Mouse (Mus musculus): ENCODE measurements around the gene Poglut1. TPM values are rescaled to one million over a fixed set of nuclear protein-coding genes. Genes with fewer than 3 reads are reported as not detected.

Poglut1 gene
- 52.6 and 56.4 TPM in 2 replicates for polyA plus RNA-seq (2015; fragmentation: Nextera tagmentation; extraction: Ambion mirVana)

DNA sequence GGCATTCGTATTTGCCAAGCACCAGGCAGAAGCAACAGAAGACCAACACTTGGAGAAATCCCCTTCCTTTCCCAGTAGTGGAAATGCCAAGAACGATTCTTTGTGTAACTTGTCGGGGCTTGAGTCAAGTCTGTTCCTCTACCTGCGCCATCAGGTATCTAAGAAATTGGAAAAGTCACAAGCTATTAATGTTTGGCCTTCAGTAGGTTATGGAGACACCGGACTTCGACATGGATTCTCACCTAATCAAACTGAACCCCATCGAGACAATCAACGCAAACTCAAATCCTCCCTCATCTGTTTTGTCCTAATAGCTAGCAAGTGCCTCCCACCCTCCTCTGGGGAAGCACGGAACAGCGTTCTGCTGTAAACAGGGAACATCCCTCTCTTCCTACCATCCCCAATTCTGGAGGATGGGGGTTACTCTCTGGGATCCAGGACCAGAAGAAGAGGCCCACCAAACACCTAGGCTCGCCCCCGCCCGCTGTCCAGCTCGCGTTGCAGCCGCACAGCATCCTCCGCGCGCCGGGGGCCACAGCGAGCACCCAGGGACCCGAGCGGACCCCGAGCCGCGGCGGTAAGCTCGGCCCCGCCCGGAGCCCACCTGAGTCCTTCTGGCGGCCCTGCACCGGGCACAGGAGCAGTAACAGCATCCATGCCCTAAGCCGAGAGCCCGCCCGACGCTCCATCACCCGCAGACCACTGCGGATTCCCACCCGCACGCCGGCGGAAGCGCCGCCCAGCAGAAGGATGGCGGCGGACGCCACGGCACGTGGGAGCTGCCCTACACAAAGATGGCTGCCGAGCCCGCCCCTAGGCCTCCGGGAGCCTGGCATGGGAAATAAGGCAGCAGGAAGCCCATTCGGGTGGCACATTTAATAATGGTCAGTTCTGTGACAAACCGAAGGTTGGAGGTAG is at the start of gene Poglut1:
Poglut1 (minus strand) TSS at position 780 of the 918 bp plus-strand sequence.
- 2% methylated on average over 53 of the region's 54 CpGs for WGBS
- Histone ChIP-seq H3K36me3 (replicated peaks) (peaks cover 7% of the 10 kb centered on the region; the same call in 1 of the 2 replicates), H3K27ac (peak within 1 kb of the TSS; percentile 86), H3K9ac (peak within 1 kb of the TSS; percentile 92), H3K9me3 (no peaks in the 10 kb centered on the region), H3K4me3 (peak within 1 kb of the TSS; percentile 76), H3K27me3 (replicated peaks) (peaks cover 8% of the 10 kb centered on the region; the same call in 1 of the 2 replicates), H3K4me1 (peaks cover 20% of the 10 kb centered on the region), H3K4me2 (peak within 1 kb of the TSS; percentile 66)
- ATAC-seq (replicated peaks), result peak; percentile 97

DNA sequence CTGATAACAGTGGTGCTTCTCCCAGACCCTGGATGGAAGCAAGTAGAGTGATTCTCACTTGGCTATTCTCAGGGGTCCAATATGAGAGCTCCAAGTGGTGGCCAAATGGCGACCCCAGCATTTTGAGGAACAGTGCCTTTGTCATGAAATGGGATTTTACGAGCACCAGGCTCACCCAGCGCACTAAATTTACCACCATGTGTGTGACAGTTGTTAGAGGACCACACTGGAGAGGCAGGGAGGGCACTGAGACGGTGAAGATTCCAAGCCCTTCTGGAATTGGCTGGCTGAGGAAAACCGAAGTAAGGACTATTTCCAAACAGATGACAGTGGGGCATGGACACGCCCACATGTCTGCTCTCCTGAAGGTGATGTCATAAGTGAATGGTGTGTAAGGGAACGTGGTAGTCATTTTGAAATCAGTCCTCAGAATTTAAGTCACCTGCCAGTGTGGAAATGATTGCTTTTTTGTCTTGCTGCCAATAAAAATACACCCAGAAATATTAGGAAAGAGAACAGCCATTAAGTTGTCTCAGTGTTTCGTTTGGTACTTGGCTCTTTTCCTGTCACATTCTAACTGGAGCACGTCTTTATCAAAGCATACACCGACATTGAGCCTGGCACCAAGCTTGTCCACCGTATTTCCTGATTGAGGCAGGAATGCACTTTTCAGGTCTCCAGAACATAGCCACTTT is 49.1 kb upstream of the Poglut1 start:
- H3K9me3 ChIP-seq, result no peaks in the 10 kb centered on the region
- 82% methylated on average over 11 of the region's 11 CpGs for WGBS
- H3K27ac ChIP-seq, result no peak overlapping the region
- no peak overlapping the region for H3K9ac ChIP-seq
- no peak overlapping the region for H3K4me2 ChIP-seq
- no peaks in the 10 kb centered on the region for H3K4me1 ChIP-seq
- 0 out of 2 replicates have a peak, but pooled peaks cover 5% of the 10 kb centered on the region for H3K36me3 ChIP-seq (replicated peaks)
- no peaks in the 10 kb centered on the region for H3K27me3 ChIP-seq (replicated peaks)
- no peak overlapping the region for H3K4me3 ChIP-seq
- ATAC-seq (replicated peaks), result no peak

DNA sequence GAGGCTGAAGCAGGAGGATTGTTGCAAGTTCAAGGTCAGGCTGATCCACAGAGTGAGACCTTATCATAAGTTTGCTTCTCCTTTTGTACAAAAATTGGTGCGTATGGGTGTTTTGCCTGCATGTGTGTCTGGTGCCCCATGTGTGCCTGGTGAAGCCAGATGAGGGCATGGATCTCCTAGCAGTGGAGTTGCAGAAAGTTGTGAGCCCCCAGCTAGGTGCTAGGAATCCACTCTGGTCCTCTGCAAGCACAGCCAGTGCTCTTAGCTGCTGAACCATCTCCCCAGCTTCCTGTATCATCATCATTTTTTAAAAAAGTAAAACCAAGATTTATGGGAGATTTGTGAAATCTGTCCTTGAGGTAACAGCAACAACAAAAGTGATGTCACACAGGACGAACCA is 46.6 kb upstream of the Poglut1 start:
- Histone ChIP-seq H3K36me3 (replicated peaks) (peaks cover 11% of the 10 kb centered on the region), H3K9ac (no peak overlapping the region), H3K4me3 (no peak overlapping the region), H3K27ac (no peak overlapping the region), H3K27me3 (replicated peaks) (no peaks in the 10 kb centered on the region), H3K4me2 (no peak overlapping the region), H3K9me3 (no peaks in the 10 kb centered on the region), H3K4me1 (no peaks in the 10 kb centered on the region)
- no peak for ATAC-seq (replicated peaks)
- WGBS, result 94% methylated on average over 2 of the region's 2 CpGs

DNA sequence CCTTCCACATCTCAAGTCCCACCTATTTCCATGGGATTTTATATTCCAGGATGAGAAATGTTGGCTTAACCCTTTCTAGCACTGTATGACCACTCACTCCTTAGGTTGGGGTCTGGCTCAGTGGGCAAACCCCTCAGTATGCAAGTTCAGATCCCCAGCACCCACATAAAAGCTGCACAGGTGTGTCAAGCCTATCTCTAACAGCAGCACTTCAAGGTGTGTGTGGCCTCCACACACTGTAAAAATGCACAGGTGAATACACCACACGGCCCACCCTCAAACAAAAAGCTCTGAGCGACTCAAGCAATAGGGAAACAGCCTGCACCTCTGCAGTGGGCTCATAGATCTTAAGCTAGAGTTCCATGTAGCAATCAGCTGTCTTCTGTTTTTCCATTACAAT is 46.0 kb upstream of the Poglut1 start:
- H3K27me3 ChIP-seq (replicated peaks), result no peaks in the 10 kb centered on the region
- H3K4me3 ChIP-seq, result no peak overlapping the region
- 95% methylated on average over 2 of the region's 2 CpGs for WGBS
- H3K9ac ChIP-seq, result no peak overlapping the region
- no peak overlapping the region for H3K4me2 ChIP-seq
- H3K9me3 ChIP-seq, result no peaks in the 10 kb centered on the region
- no peaks in the 10 kb centered on the region for H3K4me1 ChIP-seq
- H3K36me3 ChIP-seq (replicated peaks), result peaks cover 16% of the 10 kb centered on the region
- ATAC-seq (replicated peaks), result no peak
- no peak overlapping the region for H3K27ac ChIP-seq

DNA sequence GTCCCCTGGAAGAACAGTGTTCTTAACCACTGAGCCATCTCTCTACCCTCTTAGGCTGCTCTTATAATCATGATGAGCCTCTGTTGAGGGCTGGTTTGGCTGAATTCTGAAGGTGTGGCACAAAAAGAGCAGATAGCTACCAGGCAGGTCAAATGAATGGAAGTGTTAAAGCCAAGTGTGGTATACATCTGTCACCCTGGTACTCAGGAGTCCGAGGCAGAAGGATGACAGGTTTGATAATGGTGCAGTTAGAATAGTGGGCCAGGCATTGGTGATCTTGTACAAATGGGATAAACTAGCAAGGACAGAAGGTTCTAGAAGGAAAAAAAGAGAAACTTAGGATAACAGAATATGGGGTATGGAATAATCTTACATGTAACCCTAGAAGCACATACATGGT is 44.4 kb upstream of the Poglut1 start:
- Histone ChIP-seq H3K27me3 (replicated peaks) (no peaks in the 10 kb centered on the region), H3K9ac (no peak overlapping the region), H3K4me3 (no peak overlapping the region), H3K27ac (no peak overlapping the region), H3K4me1 (no peaks in the 10 kb centered on the region), H3K4me2 (no peak overlapping the region), H3K9me3 (no peaks in the 10 kb centered on the region), H3K36me3 (replicated peaks) (peaks cover 22% of the 10 kb centered on the region)
- ATAC-seq (replicated peaks), result no peak
- 93% methylated on average over 1 of the region's 1 CpGs for WGBS

DNA sequence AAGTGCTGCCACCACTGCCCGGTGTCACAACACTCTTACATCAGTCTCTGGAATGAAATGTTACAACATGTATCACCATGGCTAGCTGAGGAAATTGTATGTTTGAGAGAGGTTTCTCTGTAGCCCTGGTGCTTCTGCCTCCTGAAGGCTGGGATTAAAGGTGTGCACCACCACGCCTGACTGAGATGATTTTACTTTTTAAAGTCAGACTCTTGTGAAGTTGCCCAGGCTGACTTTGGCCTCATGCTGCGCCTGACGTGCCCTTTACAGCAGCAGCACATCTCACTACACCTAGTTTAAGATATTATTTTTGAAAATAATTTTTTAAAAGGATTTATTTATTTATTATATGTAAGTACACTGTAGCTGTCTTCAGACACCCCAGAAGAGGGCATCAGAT is 42.9 kb upstream of the Poglut1 start:
- Histone ChIP-seq H3K4me2 (no peak overlapping the region), H3K9me3 (no peaks in the 10 kb centered on the region), H3K4me1 (no peaks in the 10 kb centered on the region), H3K36me3 (replicated peaks) (peaks cover 31% of the 10 kb centered on the region), H3K27ac (no peak overlapping the region), H3K9ac (no peak overlapping the region), H3K27me3 (replicated peaks) (no peaks in the 10 kb centered on the region), H3K4me3 (no peak overlapping the region)
- no peak for ATAC-seq (replicated peaks)
- 93% methylated on average over 4 of the region's 4 CpGs for WGBS

DNA sequence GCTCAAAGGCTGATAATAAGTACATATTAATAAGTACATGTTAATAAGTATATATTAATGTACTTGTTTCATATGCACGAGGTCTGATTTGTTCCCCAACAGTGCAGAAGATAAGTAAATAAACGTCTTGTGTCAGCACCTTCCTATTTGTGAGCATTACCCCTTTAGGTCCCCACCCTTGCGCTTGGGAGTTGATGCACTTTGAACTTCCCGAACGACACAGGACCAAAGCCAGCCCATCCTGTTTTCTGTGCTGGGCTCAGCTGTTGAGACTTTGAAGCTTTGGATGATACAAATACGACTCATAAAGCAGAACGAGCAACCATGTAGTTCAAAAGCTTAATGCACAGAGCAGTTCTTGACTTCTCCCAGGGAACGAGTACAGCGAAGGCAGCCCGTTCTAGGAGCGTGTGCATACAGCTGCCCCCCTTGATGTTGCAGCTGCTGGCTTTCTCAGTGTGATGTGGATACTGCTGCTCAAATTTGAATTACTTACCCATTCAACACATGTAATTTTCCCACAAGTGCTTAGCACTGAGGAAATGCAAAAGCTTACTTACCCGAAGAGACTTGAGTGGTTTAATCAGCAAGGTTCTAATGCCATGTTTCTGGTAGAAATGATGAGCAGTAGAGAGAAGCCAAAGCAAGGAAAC is 42.1 kb upstream of the Poglut1 start:
- Histone ChIP-seq H3K9me3 (no peaks in the 10 kb centered on the region), H3K36me3 (replicated peaks) (peaks cover 38% of the 10 kb centered on the region), H3K4me3 (no peak overlapping the region), H3K4me1 (no peaks in the 10 kb centered on the region), H3K27ac (no peak overlapping the region), H3K4me2 (no peak overlapping the region), H3K9ac (no peak overlapping the region), H3K27me3 (replicated peaks) (no peaks in the 10 kb centered on the region)
- WGBS, result 83% methylated on average over 12 of the region's 12 CpGs
- no peak for ATAC-seq (replicated peaks)

DNA sequence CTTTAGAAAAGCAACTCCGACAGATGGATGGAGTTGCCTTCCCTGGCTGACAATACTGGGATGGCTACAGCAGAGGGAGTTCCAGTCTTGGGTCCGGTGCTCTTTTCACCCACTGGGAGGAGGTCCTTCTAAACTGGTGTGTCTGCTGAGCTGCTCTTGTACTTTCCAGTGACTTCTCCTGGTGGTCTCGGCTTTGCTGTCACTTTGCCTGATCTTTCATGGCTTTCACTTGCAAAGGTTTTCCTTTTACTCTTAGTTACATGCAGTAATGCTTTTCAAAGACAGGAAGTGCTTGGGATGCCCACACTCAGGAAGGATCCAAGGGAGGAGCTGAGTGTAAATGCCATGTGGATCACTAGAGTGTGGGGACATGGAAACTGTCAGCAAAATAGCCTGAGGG is 41.4 kb upstream of the Poglut1 start:
- Histone ChIP-seq H3K27ac (no peak overlapping the region), H3K4me3 (no peak overlapping the region), H3K27me3 (replicated peaks) (no peaks in the 10 kb centered on the region), H3K9ac (no peak overlapping the region), H3K9me3 (no peaks in the 10 kb centered on the region), H3K4me2 (no peak overlapping the region), H3K4me1 (no peaks in the 10 kb centered on the region), H3K36me3 (replicated peaks) (peaks cover 42% of the 10 kb centered on the region)
- 88% methylated on average over 3 of the region's 3 CpGs for WGBS
- ATAC-seq (replicated peaks), result no peak

DNA sequence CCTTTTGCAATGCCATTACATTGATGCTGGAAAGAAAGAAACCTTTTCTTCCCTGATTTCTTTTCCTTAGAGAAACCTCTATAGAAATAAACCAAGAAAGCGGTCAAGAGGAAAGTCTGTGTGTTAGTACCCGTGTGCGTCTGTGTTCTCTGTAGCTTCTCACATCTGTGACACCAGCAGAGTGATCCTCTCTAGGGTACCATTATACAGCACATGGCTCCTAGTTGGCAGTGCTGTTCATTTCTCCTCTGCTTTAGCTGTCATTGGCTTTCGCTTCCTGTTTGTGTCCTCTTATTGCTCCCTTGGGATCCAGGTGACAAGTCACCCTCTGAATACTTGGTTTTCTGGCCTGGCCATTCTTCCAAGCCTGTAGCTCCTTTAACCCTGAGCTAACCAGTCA is 37.5 kb upstream of the Poglut1 start:
- Histone ChIP-seq H3K27me3 (replicated peaks) (no peaks in the 10 kb centered on the region), H3K36me3 (replicated peaks) (peaks cover 66% of the 10 kb centered on the region), H3K4me3 (no peak overlapping the region), H3K27ac (no peak overlapping the region), H3K4me1 (no peaks in the 10 kb centered on the region), H3K4me2 (no peak overlapping the region), H3K9me3 (no peaks in the 10 kb centered on the region), H3K9ac (no peak overlapping the region)
- 92% methylated on average over 4 of the region's 4 CpGs for WGBS
- no peak for ATAC-seq (replicated peaks)

DNA sequence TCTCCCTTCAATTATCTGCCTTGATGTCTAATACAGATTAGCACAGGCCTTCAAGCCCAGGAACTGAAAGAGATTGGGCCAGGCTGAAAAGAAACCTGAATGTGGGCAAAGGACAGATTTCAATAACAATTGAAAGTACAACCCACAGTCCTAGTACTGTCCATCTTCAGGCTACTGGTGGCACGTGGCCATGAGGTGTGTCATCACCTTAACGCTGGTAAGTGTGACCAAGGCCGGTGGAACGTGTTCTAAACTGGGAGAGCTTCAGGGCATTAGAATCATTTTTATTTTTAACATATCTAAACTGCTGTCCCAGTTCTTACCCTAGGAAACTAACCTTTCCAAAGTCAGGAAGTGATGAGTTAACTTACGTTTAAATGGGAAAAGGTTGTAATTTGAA is 37.1 kb upstream of the Poglut1 start:
- 92% methylated on average over 5 of the region's 5 CpGs for WGBS
- Histone ChIP-seq H3K9me3 (no peaks in the 10 kb centered on the region), H3K9ac (no peak overlapping the region), H3K36me3 (replicated peaks) (peaks cover 62% of the 10 kb centered on the region), H3K4me3 (no peak overlapping the region), H3K27ac (no peak overlapping the region), H3K4me1 (no peaks in the 10 kb centered on the region), H3K4me2 (no peak overlapping the region), H3K27me3 (replicated peaks) (no peaks in the 10 kb centered on the region)
- ATAC-seq (replicated peaks), result no peak

DNA sequence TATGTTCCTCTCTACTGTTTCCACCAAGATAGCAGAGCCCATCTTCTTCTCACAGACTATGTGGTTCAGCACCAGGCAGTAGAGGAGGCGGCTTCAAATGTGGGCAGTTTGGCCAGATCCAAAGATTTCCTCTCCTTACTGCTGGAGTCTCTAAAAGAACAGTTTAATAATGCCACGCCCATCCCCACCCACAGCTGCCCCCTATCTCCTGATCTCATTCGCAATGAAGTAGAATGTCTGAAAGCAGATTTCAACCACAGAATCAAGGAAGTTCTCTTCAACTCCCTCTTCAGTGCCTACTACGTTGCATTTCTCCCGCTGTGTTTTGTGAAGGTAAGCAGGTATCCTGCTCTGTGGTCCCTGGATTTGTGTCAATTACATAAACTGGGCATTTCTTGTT is 35.1 kb upstream of the Poglut1 start:
- Histone ChIP-seq H3K27me3 (replicated peaks) (no peaks in the 10 kb centered on the region), H3K27ac (no peak overlapping the region), H3K36me3 (replicated peaks) (peaks cover 53% of the 10 kb centered on the region), H3K9me3 (no peaks in the 10 kb centered on the region), H3K4me2 (no peak overlapping the region), H3K4me1 (no peaks in the 10 kb centered on the region), H3K4me3 (no peak overlapping the region), H3K9ac (no peak overlapping the region)
- no peak for ATAC-seq (replicated peaks)
- WGBS, result 95% methylated on average over 5 of the region's 5 CpGs

DNA sequence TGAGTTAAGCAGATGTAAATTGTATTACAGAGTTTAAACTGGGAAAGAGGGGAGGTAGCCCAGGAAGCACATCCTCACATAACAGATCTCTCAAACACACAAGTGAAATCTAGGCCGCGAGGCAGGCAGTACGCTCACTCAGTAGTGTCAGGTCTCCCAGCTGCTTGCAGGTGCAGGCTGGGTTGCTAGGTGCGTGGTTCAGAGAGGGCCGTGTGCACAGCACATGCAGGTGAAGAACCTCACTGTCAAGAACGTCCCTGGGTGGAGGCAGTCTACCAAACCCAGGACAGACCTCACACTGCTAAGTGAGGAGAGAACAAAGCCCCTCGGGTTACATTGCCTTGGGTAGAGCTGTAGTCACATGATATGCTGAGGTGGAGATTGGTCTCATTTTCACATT is 34.7 kb upstream of the Poglut1 start:
- ATAC-seq (replicated peaks), result no peak
- Histone ChIP-seq H3K4me2 (no peak overlapping the region), H3K27ac (no peak overlapping the region), H3K4me1 (no peaks in the 10 kb centered on the region), H3K36me3 (replicated peaks) (peaks cover 52% of the 10 kb centered on the region), H3K4me3 (no peak overlapping the region), H3K9me3 (no peaks in the 10 kb centered on the region), H3K9ac (no peak overlapping the region), H3K27me3 (replicated peaks) (no peaks in the 10 kb centered on the region)
- 94% methylated on average over 7 of the region's 7 CpGs for WGBS

Measured in midbrain, embryonic 15.5 days (tissue).